Mouse (Mus musculus): ENCODE results near the gene Iqcf5. TPM values are rescaled to one million over a fixed set of nuclear protein-coding genes. Genes with fewer than 3 reads are reported as not detected.

Iqcf5 gene
- polyA plus RNA-seq, 1 experiment from 2014 or later: not detected

GRCm38 (mm10) chr9:106534975-106535374, 20.6 kb downstream of the Iqcf5 start:
- 94% methylated on average over 11 of the region's 11 CpGs for WGBS
- H3K4me2 ChIP-seq (replicated peaks): no peak overlapping the region
- ATAC-seq (ENCODE audit: low FRiP score): no peak
- no peak overlapping the region for H3K4me3 ChIP-seq
- H3K4me1 ChIP-seq: no peaks in the 10 kb centered on the region
- no peak overlapping the region for H3K27ac ChIP-seq
- H3K9ac ChIP-seq: no peak overlapping the region
- H3K9me3 ChIP-seq (replicated peaks): no peaks in the 10 kb centered on the region
- H3K36me3 ChIP-seq: no peaks in the 10 kb centered on the region
- H3K27me3 ChIP-seq: no peaks in the 10 kb centered on the region

GRCm38 (mm10) chr9:106561531-106561930, 47.2 kb downstream of the Iqcf5 start, which contains the start of gene Iqcf3:
Gene Iqcf3 (minus strand): TSS chr9:106561631.
- Histone ChIP-seq H3K27me3 (no peaks in the 10 kb centered on the region), H3K4me3 (no peak within 1 kb of the TSS), H3K4me1 (no peaks in the 10 kb centered on the region), H3K9ac (no peak within 1 kb of the TSS), H3K4me2 (replicated peaks) (no peak within 1 kb of the TSS), H3K27ac (no peak within 1 kb of the TSS), H3K9me3 (replicated peaks) (no peaks in the 10 kb centered on the region), H3K36me3 (no peaks in the 10 kb centered on the region)
- 86% methylated on average over 5 of the region's 5 CpGs for whole genome bisulfite sequencing
- no peak for ATAC-seq (ENCODE audit: low FRiP score)

- no peaks in the 10 kb centered on the region for H3K4me1 ChIP-seq
- H3K9ac ChIP-seq: no peak overlapping the region
- no peak overlapping the region for H3K4me2 ChIP-seq (replicated peaks)
- H3K27ac ChIP-seq: no peak overlapping the region
- no peak overlapping the region for H3K4me3 ChIP-seq
- no peaks in the 10 kb centered on the region for H3K27me3 ChIP-seq
- no peaks in the 10 kb centered on the region for H3K9me3 ChIP-seq (replicated peaks)
- H3K36me3 ChIP-seq: no peaks in the 10 kb centered on the region
- no peak for ATAC-seq (ENCODE audit: low FRiP score)
- 91% methylated on average over 11 of the region's 11 CpGs for whole genome bisulfite sequencing
Measured at GRCm38 (mm10) chr9:106562291-106562690, 47.9 kb downstream of the Iqcf5 start.

- no peaks in the 10 kb centered on the region for H3K36me3 ChIP-seq
- H3K27ac ChIP-seq: no peak overlapping the region
- no peak for ATAC-seq (ENCODE audit: low FRiP score)
- no peak overlapping the region for H3K9ac ChIP-seq
- WGBS: 83% methylated on average over 8 of the region's 8 CpGs
- no peaks in the 10 kb centered on the region for H3K27me3 ChIP-seq
- no peak overlapping the region for H3K4me2 ChIP-seq (replicated peaks)
- no peak overlapping the region for H3K4me3 ChIP-seq
- no peaks in the 10 kb centered on the region for H3K9me3 ChIP-seq (replicated peaks)
- H3K4me1 ChIP-seq: no peaks in the 10 kb centered on the region
Measured at GRCm38 (mm10) chr9:106564025-106564424, 49.7 kb downstream of the Iqcf5 start.

Other genes starting within 250 kb of the Iqcf5 start
- gene Poc1a, start 233.5 kb upstream of the Iqcf5 start, polyA plus RNA-seq (2016; fragmentation: Nextera tagmentation; extraction: Ambion mirVana): 15.4 and 16.4 TPM in 2 replicates
- 25.5 and 26.9 TPM in 2 replicates for gene Dusp7, start 145.9 kb upstream of the Iqcf5 start, polyA plus RNA-seq (2016; fragmentation: Nextera tagmentation; extraction: Ambion mirVana)
- gene Rpl29, start 85.1 kb upstream of the Iqcf5 start, polyA plus RNA-seq (2016; fragmentation: Nextera tagmentation; extraction: Ambion mirVana): 629 and 723 TPM in 2 replicates
- 29.0 and 30.7 TPM in 2 replicates for gene Acy1, start 76.3 kb upstream of the Iqcf5 start, polyA plus RNA-seq (2016; fragmentation: Nextera tagmentation; extraction: Ambion mirVana)
- gene Abhd14b, start 67.1 kb upstream of the Iqcf5 start, polyA plus RNA-seq (2016; fragmentation: Nextera tagmentation; extraction: Ambion mirVana): 7.6 and 8.5 TPM in 2 replicates
- gene Abhd14a, start 66.9 kb upstream of the Iqcf5 start, polyA plus RNA-seq (2016; fragmentation: Nextera tagmentation; extraction: Ambion mirVana): 37.5 and 39.7 TPM in 2 replicates
- 308 and 309 TPM in 2 replicates for gene Pcbp4, start 61.3 kb upstream of the Iqcf5 start, polyA plus RNA-seq (2016; fragmentation: Nextera tagmentation; extraction: Ambion mirVana)
- gene Gpr62, start 48.6 kb upstream of the Iqcf5 start, polyA plus RNA-seq (2016; fragmentation: Nextera tagmentation; extraction: Ambion mirVana): 0.41 and 0.68 TPM in 2 replicates
- gene Rrp9, start 38.6 kb upstream of the Iqcf5 start, polyA plus RNA-seq (2016; fragmentation: Nextera tagmentation; extraction: Ambion mirVana): 42.7 and 52.2 TPM in 2 replicates
- 1.6 and 2.1 TPM in 2 replicates for gene Parp3, start 37.6 kb upstream of the Iqcf5 start, polyA plus RNA-seq (2016; fragmentation: Nextera tagmentation; extraction: Ambion mirVana)
- not detected in 2 replicates for gene Iqcf1, start 14.6 kb upstream of the Iqcf5 start, polyA plus RNA-seq (2016; fragmentation: Nextera tagmentation; extraction: Ambion mirVana)
- gene Iqcf3, start 47.1 kb downstream of the Iqcf5 start, polyA plus RNA-seq (2016; fragmentation: Nextera tagmentation; extraction: Ambion mirVana): not detected in 2 replicates
- gene Iqcf4, start 56.4 kb downstream of the Iqcf5 start, polyA plus RNA-seq (2016; fragmentation: Nextera tagmentation; extraction: Ambion mirVana): not detected in 2 replicates
- not detected in 2 replicates for gene Iqcf6, start 112.0 kb downstream of the Iqcf5 start, polyA plus RNA-seq (2016; fragmentation: Nextera tagmentation; extraction: Ambion mirVana)
- 4.4 and 4.7 TPM in 2 replicates for gene Grm2, start 141.5 kb downstream of the Iqcf5 start, polyA plus RNA-seq (2016; fragmentation: Nextera tagmentation; extraction: Ambion mirVana)
- gene Tex264, start 171.4 kb downstream of the Iqcf5 start, polyA plus RNA-seq (2016; fragmentation: Nextera tagmentation; extraction: Ambion mirVana): 40.7 and 41.0 TPM in 2 replicates